Mouse (Mus musculus) MEL (cell line): ENCODE measurements at regions not wholly inside any gene's neighbourhood (a gene's known extent, or its start where the extent isn't known, plus 50 kb on each side); places are given as distances from the start of the nearest gene placed in this dataset.

Experiments
- DNase-seq: peaks from one replicate; pipeline ENCODE4 v3.0.0; 2011; ENCODE audit warnings: low read depth, low spot score
- H3K27ac ChIP-seq: 2 replicates; pipeline ENCODE4 v1.5.1; 2012; ENCODE audit warnings: low read depth, mild to moderate bottlenecking, control low read depth, low read length, moderate library complexity; ENCODE audit not compliant: control insufficient read depth
- H3K27me3 ChIP-seq, 2 experiments: fragments of 150-350 bp in 1 of 2; sonication (generic) in 1 of 2; 2 replicates each; pipeline ENCODE4 v1.6.1; 2012; ENCODE audit warnings: low read length in 2 of 2, mild to moderate bottlenecking in 2 of 2, improper control_type of control experiment in 1 of 2, moderate library complexity in 1 of 2; ENCODE audit not compliant: insufficient read depth in 2 of 2, control insufficient read depth in 1 of 2
- H3K36me3 ChIP-seq, 2 experiments: 2 replicates each; pipeline ENCODE4 v1.6.1; 2012 to 2014; ENCODE audit warnings: low read length in 2 of 2, improper control_type of control experiment in 1 of 2, inconsistent platforms in 1 of 2, mild to moderate bottlenecking in 1 of 2; ENCODE audit not compliant: insufficient read depth in 2 of 2, control insufficient read depth in 1 of 2
- H3K4me1 ChIP-seq, 2 experiments: fragments of 150-350 bp in 1 of 2; sonication (generic) in 1 of 2; 2 replicates each; pipeline ENCODE4 v1.6.1; 2012; ENCODE audit warnings: low read length in 2 of 2, improper control_type of control experiment in 1 of 2, mild to moderate bottlenecking in 1 of 2; ENCODE audit not compliant: insufficient read depth in 2 of 2, control insufficient read depth in 1 of 2
- H3K4me3 ChIP-seq, 2 experiments: fragments of 150-350 bp in 1 of 2; sonication (generic) in 1 of 2; 2 replicates each; pipeline ENCODE4 v1.5.1; 2012; ENCODE audit warnings: low read depth in 2 of 2, low read length in 2 of 2, mild to moderate bottlenecking in 2 of 2, moderate library complexity in 2 of 2, control low read depth in 1 of 2, improper control_type of control experiment in 1 of 2; ENCODE audit not compliant: control insufficient read depth in 1 of 2, insufficient read depth in 1 of 2
- H3K79me2 ChIP-seq: 2 replicates; pipeline ENCODE4 v1.6.1; 2012; ENCODE audit warnings: mild to moderate bottlenecking, low read length, moderate library complexity; ENCODE audit not compliant: control insufficient read depth, poor library complexity, insufficient read depth
- H3K9ac ChIP-seq: 2 replicates; pipeline ENCODE4 v1.6.1; 2012; ENCODE audit warnings: low read depth, mild to moderate bottlenecking, control low read depth, low read length, moderate library complexity; ENCODE audit not compliant: control insufficient read depth, poor library complexity, severe bottlenecking
- H3K9me3 ChIP-seq: fragments of 150-350 bp; sonication (generic); replicated peaks from 2 replicates; pipeline ENCODE4 v1.6.1; 2012; ENCODE audit warnings: mild to moderate bottlenecking, low read length, improper control_type of control experiment, moderate library complexity; ENCODE audit not compliant: insufficient read depth
- BHLHE40 ChIP-seq: IDR thresholded peaks from 2 replicates; pipeline ENCODE4 v1.6.1; 2012; ENCODE audit warnings: low read depth, mild to moderate bottlenecking, inconsistent platforms, low read length, improper control_type of control experiment, borderline replicate concordance
- ELF1 ChIP-seq: IDR thresholded peaks from 2 replicates; pipeline ENCODE4 v1.6.1; 2014; ENCODE audit warnings: low read depth, mild to moderate bottlenecking, inconsistent platforms, low read length, improper control_type of control experiment, moderate library complexity
- EP300 ChIP-seq, 2 experiments: IDR thresholded peaks; 2 replicates each; pipeline ENCODE4 v1.6.1; 2011; ENCODE audit warnings: improper control_type of control experiment in 2 of 2, low read length in 2 of 2, low read depth in 1 of 2, mild to moderate bottlenecking in 1 of 2
- ETS1 ChIP-seq: IDR thresholded peaks from 2 replicates; pipeline ENCODE4 v1.6.1; 2012; ENCODE audit warnings: low read depth, mild to moderate bottlenecking, inconsistent platforms, low read length, improper control_type of control experiment, moderate library complexity
- GATA1 ChIP-seq: IDR thresholded peaks from 2 replicates; pipeline ENCODE4 v1.6.1; 2011; ENCODE audit warnings: low read depth, low read length, improper control_type of control experiment
- HCFC1 ChIP-seq: IDR thresholded peaks from 2 replicates; pipeline ENCODE4 v1.6.1; 2012; ENCODE audit warnings: low read depth, mild to moderate bottlenecking, inconsistent platforms, low read length, improper control_type of control experiment, moderate library complexity
- JUND ChIP-seq: IDR thresholded peaks from 2 replicates; pipeline ENCODE4 v1.6.1; 2011; ENCODE audit warnings: low read depth, mild to moderate bottlenecking, improper control_type of control experiment, low read length
- KAT2A ChIP-seq: conservative IDR thresholded peaks from 2 replicates; pipeline ENCODE4 v1.6.1; 2012; ENCODE audit warnings: low read depth, low read length, improper control_type of control experiment, inconsistent platforms
- MXI1 ChIP-seq: IDR thresholded peaks from 2 replicates; pipeline ENCODE4 v1.6.1; 2011; ENCODE audit warnings: mild to moderate bottlenecking, low read depth, low read length, improper control_type of control experiment
- MYB ChIP-seq: IDR thresholded peaks from 2 replicates; pipeline ENCODE4 v1.6.1; 2011; ENCODE audit warnings: mild to moderate bottlenecking, low read depth, low read length, improper control_type of control experiment
- MYC ChIP-seq: IDR thresholded peaks from 2 replicates; pipeline ENCODE4 v1.6.1; 2011; ENCODE audit warnings: low read depth, mild to moderate bottlenecking, low read length, improper control_type of control experiment, moderate library complexity
- NELFE ChIP-seq: IDR thresholded peaks from 2 replicates; pipeline ENCODE4 v1.6.1; 2011; ENCODE audit warnings: low read depth, low read length, improper control_type of control experiment
- NRF1 ChIP-seq: IDR thresholded peaks from 2 replicates; pipeline ENCODE4 v1.6.1; 2014; ENCODE audit warnings: low read depth, mild to moderate bottlenecking, inconsistent platforms, low read length, improper control_type of control experiment, moderate library complexity; ENCODE audit not compliant: poor library complexity, insufficient read depth, severe bottlenecking
- POLR2AphosphoS2 ChIP-seq: IDR thresholded peaks from 2 replicates; pipeline ENCODE4 v1.6.1; 2011; ENCODE audit warnings: low read length, improper control_type of control experiment
- POLR2AphosphoS5 ChIP-seq: IDR thresholded peaks from 2 replicates; pipeline ENCODE4 v1.6.1; 2012; ENCODE audit warnings: low read depth, borderline replicate concordance, mild to moderate bottlenecking, inconsistent platforms, low read length, moderate library complexity, mixed read lengths
- RAD21 ChIP-seq: IDR thresholded peaks from 2 replicates; pipeline ENCODE4 v1.6.1; 2011; ENCODE audit warnings: mild to moderate bottlenecking, low read depth, low read length, improper control_type of control experiment
- RCOR1 ChIP-seq: IDR thresholded peaks from 2 replicates; pipeline ENCODE4 v1.6.1; 2012; ENCODE audit warnings: low read depth, mild to moderate bottlenecking, inconsistent platforms, low read length, improper control_type of control experiment
- TAL1 ChIP-seq: IDR thresholded peaks from 2 replicates; pipeline ENCODE4 v1.6.1; 2012; ENCODE audit warnings: mild to moderate bottlenecking, inconsistent platforms, low read length, moderate library complexity, mixed read lengths
- TCF12 ChIP-seq: IDR thresholded peaks from 2 replicates; pipeline ENCODE4 v1.6.1; 2014; ENCODE audit warnings: low read depth, mild to moderate bottlenecking, inconsistent platforms, low read length, improper control_type of control experiment, moderate library complexity
- USF1 ChIP-seq: IDR thresholded peaks from 2 replicates; pipeline ENCODE4 v1.6.1; 2014; ENCODE audit warnings: low read depth, mild to moderate bottlenecking, inconsistent platforms, low read length, improper control_type of control experiment, moderate library complexity
- ZKSCAN1 ChIP-seq: IDR thresholded peaks from 2 replicates; pipeline ENCODE4 v1.6.1; 2012; ENCODE audit warnings: low read depth, mild to moderate bottlenecking, inconsistent platforms, low read length, improper control_type of control experiment, moderate library complexity
- ZNF384 ChIP-seq: IDR thresholded peaks from 2 replicates; pipeline ENCODE4 v1.6.1; 2012; ENCODE audit warnings: low read depth, mild to moderate bottlenecking, inconsistent platforms, low read length, improper control_type of control experiment

DNA sequence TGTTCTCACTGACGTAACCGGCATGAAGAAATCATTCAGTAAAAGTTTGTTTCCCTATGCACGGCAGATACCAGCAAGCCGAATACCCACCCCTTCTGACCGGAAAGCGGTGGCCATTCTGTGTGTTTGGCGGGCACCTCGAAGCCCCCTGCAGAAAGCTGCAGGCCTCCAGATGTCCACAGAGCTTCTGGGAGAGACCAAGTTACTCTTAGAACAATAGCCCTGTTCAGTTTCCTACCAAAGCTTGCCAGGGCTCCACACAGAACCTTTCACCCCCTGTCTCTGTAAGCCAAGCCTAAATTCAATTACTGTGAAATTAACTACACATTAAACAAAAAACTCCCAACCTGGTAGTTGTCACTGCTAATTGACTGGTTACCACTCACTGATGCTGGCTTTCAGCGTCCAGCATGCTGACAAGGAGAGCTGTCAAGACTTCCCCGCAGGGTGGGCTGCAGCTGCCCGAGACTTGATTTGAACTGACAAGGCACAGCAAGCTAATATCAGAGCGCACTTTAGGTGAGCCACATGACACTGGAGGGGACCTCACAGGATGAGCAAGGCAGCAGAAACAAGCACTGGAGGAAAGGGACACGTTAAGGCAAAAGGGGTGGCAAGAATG is 220.2 kb downstream of the Psat1 start:
- no peaks in the 10 kb centered on the region for H3K36me3 ChIP-seq
- no peak for DNase-seq
- H3K9ac ChIP-seq, result no peak overlapping the region
- no peaks in the 10 kb centered on the region for H3K9me3 ChIP-seq
- H3K27me3 ChIP-seq, result no peaks in the 10 kb centered on the region; a peak in 1 of 4 replicates
- no peak overlapping the region for H3K4me3 ChIP-seq
- H3K27ac ChIP-seq, result no peak overlapping the region
- TF ChIP-seq NRF1 (no peak), ZNF384 (no peak)
- H3K4me1 ChIP-seq, result no peaks in the 10 kb centered on the region
- H3K79me2 ChIP-seq, result no peaks in the 10 kb centered on the region

DNA sequence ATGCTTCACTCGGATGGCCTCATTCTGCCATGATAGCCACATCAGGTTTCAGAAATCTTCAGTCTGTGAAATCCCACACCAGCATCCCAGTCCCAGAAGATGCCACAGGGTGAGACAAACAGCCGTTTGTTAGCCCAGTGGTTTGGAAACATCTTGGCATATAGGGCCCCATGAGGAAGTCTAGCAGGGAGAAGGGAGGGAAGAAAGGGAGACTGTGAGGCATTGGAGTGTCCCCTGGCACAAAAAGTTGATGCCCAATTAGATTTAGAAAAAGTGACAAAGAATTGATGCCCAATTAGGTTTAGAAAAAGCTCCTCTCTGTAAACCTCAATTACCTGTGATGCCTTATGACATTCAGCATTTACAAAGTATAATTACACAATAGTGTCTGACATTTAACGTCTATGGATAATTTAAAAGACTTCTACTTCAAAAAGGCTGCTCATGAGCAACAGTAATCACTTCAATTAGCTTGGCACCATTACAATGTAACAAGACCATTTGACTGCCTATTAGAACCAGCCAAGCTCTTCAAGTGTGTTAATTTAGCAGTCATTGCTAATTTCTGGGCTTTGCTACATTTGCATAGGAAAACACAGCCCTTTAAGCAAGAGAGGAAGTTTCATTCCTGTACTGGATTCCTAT is 254.6 kb downstream of the Psat1 start:
- Histone ChIP-seq H3K36me3 (no peaks in the 10 kb centered on the region), H3K9ac (no peak overlapping the region), H3K4me1 (no peaks in the 10 kb centered on the region), H3K9me3 (no peaks in the 10 kb centered on the region), H3K27me3 (peaks cover 0 to 2% of the 10 kb centered on the region in 2 experiments; a peak in 1 of 4 replicates), H3K4me3 (no peak overlapping the region), H3K79me2 (no peaks in the 10 kb centered on the region), H3K27ac (no peak overlapping the region)
- no peak for TF ChIP-seq TCF12
- TF ChIP-seq RAD21, result no peak
- TF ChIP-seq GATA1, result no peak
- no peak for TF ChIP-seq NELFE
- no peak for TF ChIP-seq MXI1
- no peak for TF ChIP-seq USF1
- no peak for TF ChIP-seq POLR2AphosphoS2
- no peak for TF ChIP-seq POLR2AphosphoS5
- no peak for TF ChIP-seq RCOR1
- TF ChIP-seq JUND, result no peak
- TF ChIP-seq EP300 (IDR thresholded peaks at IDR 0.05; ENCODE audit: low read depth in 1 of 2, low read length in 2 of 2), result no peak
- DNase-seq, result no peak

DNA sequence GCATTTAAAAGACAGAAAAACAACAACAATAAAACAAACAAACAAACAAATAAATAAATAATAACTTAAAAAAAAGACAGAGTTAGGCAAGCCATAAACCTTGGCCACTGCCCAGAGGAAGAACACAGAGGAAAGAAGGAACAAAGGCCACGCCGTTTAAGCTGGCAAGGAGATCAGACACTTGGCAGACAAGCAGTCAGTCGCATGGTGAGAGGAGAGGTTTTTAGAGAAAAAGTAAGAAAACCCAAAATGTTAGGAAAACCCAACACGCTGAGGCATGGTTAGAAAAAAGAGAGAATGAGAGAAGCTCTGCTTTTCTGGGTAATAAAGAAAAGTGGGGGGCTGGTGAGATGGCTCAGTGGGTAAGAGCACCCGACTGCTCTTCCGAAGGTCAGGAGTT is 277.1 kb downstream of the Psat1 start:
- Histone ChIP-seq H3K27ac (no peak overlapping the region), H3K9me3 (no peaks in the 10 kb centered on the region), H3K4me1 (no peaks in the 10 kb centered on the region), H3K36me3 (no peaks in the 10 kb centered on the region)
- DNase-seq, result no peak
- no peak for TF ChIP-seq GATA1
- no peak for TF ChIP-seq TCF12
- TF ChIP-seq TAL1, result no peak
- no peak for TF ChIP-seq ZNF384
- no peak for TF ChIP-seq KAT2A
- no peak for TF ChIP-seq ELF1
- TF ChIP-seq BHLHE40, result no peak
- TF ChIP-seq USF1, result no peak
- no peak for TF ChIP-seq HCFC1
- no peak for TF ChIP-seq MYB
- TF ChIP-seq ZKSCAN1, result no peak
- TF ChIP-seq MYC, result no peak
- no peak for TF ChIP-seq ETS1
- no peak for TF ChIP-seq NRF1
- TF ChIP-seq, all 39 proteins: peak for 0
- no peak overlapping the region for H3K9ac ChIP-seq
- H3K79me2 ChIP-seq, result no peaks in the 10 kb centered on the region
- peaks cover 3 to 8% of the 10 kb centered on the region in 2 experiments; a peak in 3 of 4 replicates for H3K27me3 ChIP-seq
- no peak overlapping the region for H3K4me3 ChIP-seq
